ENCODE assay signal across 15 mouse cellular contexts in genomic region chr7:56191661-56192060, GRCm38 (mm10). TPM values are rescaled to one million over a fixed set of nuclear protein-coding genes. Genes with fewer than 3 reads are reported as not detected.
DNase-seq lines count a peak whose midpoint lies in the region.
"Had no signal": no experiment of that assay in that cellular context is flagged by ENCODE, and none has a peak within 500 bp of the region (broad histone marks: within the 10 kb centered on the region; RNA-seq: fewer than 3 reads in every experiment).

No protein-coding gene starts in this region.

- peak; percentile 68 to 76 for DNase-seq in adrenal gland, adult (ENCODE audit: inconsistent age in 2 of 2, low spot score in 1 of 2)
- DNase-seq in adrenal gland, adult 18-20 months (ENCODE audit: low spot score in 2 of 2) = no peak
- DNase-seq in adrenal gland, adult 8-10 months = peak; percentile 9
- DNase-seq in adrenal gland, postnatal 4 days (ENCODE audit: low spot score in 2 of 2) = no peak
- peak; percentile 39 to 62 for DNase-seq in adrenal gland, postnatal 36 days
- DNase-seq in heart, adult 8-10 months (ENCODE audit: low spot score) = no peak
- DNase-seq: B cell, adult 2 months; cerebellum, adult 11 months; cerebellum, adult 18-20 months; cerebellum, adult 8-10 months; cerebellum, adult 9-11 months; cerebellum, postnatal 14 days; forebrain, postnatal 0 days had no signal

RNA-seq across cellular contexts. Expression of gene Oca2, which starts 47.9 kb away (rescaled TPM):
- total RNA-seq in adrenal gland, adult 18-20 months (2021) = 1 to 10 TPM; 2.8 to 4.4 TPM
- 1 to 10 TPM; 4.5 to 7.6 (median 6.2) TPM for total RNA-seq in adrenal gland, adult 8-10 months (2022)
- 1 to 10 TPM; 8.8 to 9.6 TPM for total RNA-seq in adrenal gland, postnatal 4 days (2021)
- total RNA-seq in adrenal gland, postnatal 36 days (2021) = 1 to 10 TPM; 5.3 to 6.4 TPM
- not detected for total RNA-seq in heart, adult 8-10 months (2022)
- total RNA-seq: G1E; gastrocnemius, adult 18-20 months had no signal

Comparison
In these comparisons a context has a peak if more than half of its experiments do, and no peak if none do; other contexts are left out.
1. DNase-seq: peak in adrenal gland, adult (2 of 2), adrenal gland, adult 8-10 months (single experiment) and adrenal gland, postnatal 36 days (2 of 2); none in adrenal gland, adult 18-20 months (0 of 2), adrenal gland, postnatal 4 days (0 of 2) and heart, adult 8-10 months (single experiment).